10 mouse cellular contexts compared by ENCODE assay signal in the genomic region with DNA sequence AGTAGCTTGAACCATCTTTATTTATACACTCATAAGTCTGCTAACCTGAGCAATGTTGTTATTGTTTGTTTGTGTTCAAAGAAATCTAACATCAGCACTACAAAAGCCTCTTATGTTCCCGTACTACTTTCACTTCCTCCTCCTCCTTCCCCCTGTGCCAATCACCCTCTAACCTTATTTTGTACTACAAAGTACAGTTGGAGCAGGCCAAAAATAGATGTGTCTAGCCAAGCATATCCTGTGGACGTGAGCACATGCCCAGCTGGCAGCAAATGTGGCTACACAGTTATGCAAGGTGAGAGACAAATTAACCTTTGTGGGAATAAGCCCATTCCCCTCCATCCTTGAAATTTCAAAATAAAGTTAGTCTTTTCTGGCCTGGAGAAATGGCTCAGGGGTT. TPM values are rescaled to one million over a fixed set of nuclear protein-coding genes. Genes with fewer than 3 reads are reported as not detected.
A peak's percentile ranks its signal among the peaks of the same experiment; 100 is the strongest.
DNase-seq lines count a peak whose midpoint lies in the region; TF ChIP-seq lines count a peak whose summit lies in the region.
"Had no signal": no experiment of that assay in that cellular context is flagged by ENCODE, and none has a peak within 500 bp of the region (broad histone marks: within the 10 kb centered on the region; RNA-seq: fewer than 3 reads in every experiment).

No protein-coding gene starts in this region.

- H3K27me3 ChIP-seq in spleen, adult 2 months (ENCODE audit: control insufficient read depth, insufficient read depth, low read length), result no peaks in the 10 kb centered on the region
- no peaks in the 10 kb centered on the region for H3K27me3 ChIP-seq in limb, embryonic 10.5 days (ENCODE audit: low read depth, poor library complexity, severe bottlenecking)
- H3K27me3 ChIP-seq: limb, embryonic 13.5 days had no signal

- no peaks in the 10 kb centered on the region for H3K9me3 ChIP-seq in limb, embryonic 10.5 days (replicated peaks)
- H3K9me3 ChIP-seq: limb, embryonic 13.5 days had no signal

- H3K36me3 ChIP-seq in spleen, adult 2 months (ENCODE audit: control insufficient read depth, insufficient read depth, low read length), result no peaks in the 10 kb centered on the region
- H3K36me3 ChIP-seq in limb, embryonic 10.5 days, result no peaks in the 10 kb centered on the region
- H3K36me3 ChIP-seq: limb, embryonic 13.5 days had no signal

- no peak for TF ChIP-seq CTCF in spleen, adult 2 months (IDR thresholded peaks at IDR 0.05; ENCODE audit: extremely low read depth, insufficient read depth, insufficient read length, insufficient replicate concordance)

- peak; percentile 22 to 33 for DNase-seq in spleen, adult 2 months (ENCODE audit: low read depth in 1 of 2, low spot score in 2 of 2)
- DNase-seq in spleen, adult 18-20 months, result no peak
- peak; percentile 16 for DNase-seq in brain, adult 2 months (ENCODE audit: low read depth, low spot score)
- DNase-seq in kidney, adult 18-20 months, result peak; percentile 78
- DNase-seq in naive thymus-derived CD4-positive, alpha-beta T cell, adult 2 months (ENCODE audit: low read depth), result peak; percentile 28
- DNase-seq in limb, embryonic 10.5 days (ENCODE audit: low spot score), result no peak
- no peak for DNase-seq in ovary, postnatal 14 days (ENCODE audit: low spot score)
- DNase-seq: cerebellum, adult 9-11 months had no signal

- 8% methylated on average over 2 of the region's 2 CpGs for WGBS in spleen, adult 2 months
- 84% methylated on average over 2 of the region's 2 CpGs for WGBS in limb, embryonic 10.5 days

- no peak for TF ChIP-seq POLR2A in spleen, adult 2 months (IDR thresholded peaks at IDR 0.05; ENCODE audit: low read depth, low read length)

- H3K4me3 ChIP-seq in spleen, adult 2 months (ENCODE audit: extremely low read depth, insufficient read depth, insufficient read length), result no peak overlapping the region
- no peak overlapping the region for H3K4me3 ChIP-seq in limb, embryonic 10.5 days
- H3K4me3 ChIP-seq: erythroblast, embryonic 14.5 days; limb, embryonic 13.5 days had no signal

- peak overlapping the region; percentile 28; the same call in 1 of the 2 replicates for H3K27ac ChIP-seq in spleen, adult 2 months (ENCODE audit: insufficient read depth, low read length)
- H3K27ac ChIP-seq in limb, embryonic 10.5 days, result no peak overlapping the region
- H3K27ac ChIP-seq: limb, embryonic 13.5 days had no signal

- H3K4me1 ChIP-seq in spleen, adult 2 months (ENCODE audit: control insufficient read depth, insufficient read depth, insufficient read length), result 0 out of 2 replicates have a peak, but pooled peaks cover 2% of the 10 kb centered on the region
- no peaks in the 10 kb centered on the region for H3K4me1 ChIP-seq in limb, embryonic 10.5 days
- H3K4me1 ChIP-seq: limb, embryonic 13.5 days had no signal

RNA-seq across cellular contexts. Expression of a gene that starts 34.6 kb away (rescaled TPM):
- 6.7 and 8.4 TPM in 2 replicates for polyA plus RNA-seq in spleen, adult 2 months (2012; rRNA removed)
- 51.8 and 61.6 TPM in 2 replicates for polyA plus RNA-seq in limb, embryonic 10.5 days (2016; fragmentation: Nextera tagmentation; extraction: Ambion mirVana)

Comparison
In these comparisons a context has a peak if more than half of its experiments do, and no peak if none do; other contexts are left out.
1. DNase-seq: peak in spleen, adult 2 months (2 of 2), brain, adult 2 months (single experiment), kidney, adult 18-20 months (single experiment) and naive thymus-derived CD4-positive, alpha-beta T cell, adult 2 months (single experiment); none in spleen, adult 18-20 months (0 of 2), limb, embryonic 10.5 days (single experiment) and ovary, postnatal 14 days (single experiment).